Mouse (Mus musculus) olfactory bulb, adult 2 months (tissue): Measurements from ENCODE around the gene Wbp11.

ENCODE experiments used
- CTCF ChIP-seq: fragments of 200-500 bp; IDR thresholded peaks from 2 replicates; pipeline ENCODE4 v1.5.1; 2012; ENCODE audit warnings: low read depth, mild to moderate bottlenecking, low read length, moderate library complexity; ENCODE audit not compliant: insufficient read depth
- POLR2A ChIP-seq: fragments of 200-500 bp; IDR thresholded peaks from 2 replicates; pipeline ENCODE4 v1.6.1; 2012; ENCODE audit warnings: mild to moderate bottlenecking, low read depth, low read length, moderate library complexity; ENCODE audit not compliant: insufficient read depth

- no peak for TF ChIP-seq CTCF
- no peak for TF ChIP-seq POLR2A
Measured at GRCm38 (mm10) chr6:136848971-136849370, 20.9 kb upstream of the Wbp11 start.
